Mouse (Mus musculus) kidney, postnatal 14 days (tissue): ENCODE measurements around the gene Cfap299.

Source experiments
- DNase-seq: peaks from one replicate; pipeline ENCODE4 v3.0.0; 2022; ENCODE audit warnings: mixed read lengths

Cfap299 gene

DNA sequence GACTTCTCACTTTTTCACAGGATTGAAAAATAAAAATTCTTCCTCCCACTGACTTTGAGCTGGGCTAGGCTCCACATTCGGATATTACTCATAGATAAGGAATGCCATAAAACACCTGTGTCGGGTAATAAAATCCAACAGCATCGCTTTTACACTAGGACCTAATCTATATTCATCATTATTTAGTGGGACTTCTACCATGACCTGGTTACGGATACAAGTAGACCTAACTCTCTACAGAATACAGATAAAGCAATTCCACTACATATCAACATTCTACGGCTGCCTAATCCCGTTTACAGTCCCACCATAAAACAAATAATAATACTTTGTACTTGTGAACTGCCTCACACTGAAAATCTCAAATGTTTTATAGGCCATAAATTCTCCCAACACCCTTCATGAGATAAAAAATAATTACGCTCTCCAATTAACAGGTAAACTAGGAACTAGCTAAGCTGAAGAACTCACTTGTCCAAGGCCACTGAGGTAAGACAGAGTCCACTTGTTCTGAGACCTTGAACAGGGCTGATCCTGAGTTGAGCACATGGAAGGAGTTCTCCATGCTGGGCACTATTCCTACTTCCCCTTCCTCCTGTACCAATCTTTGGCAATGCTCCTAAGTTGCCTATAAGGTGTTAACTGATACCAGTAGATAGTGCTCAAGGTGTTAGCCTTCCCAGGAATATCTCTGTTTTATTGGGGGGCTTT lies 513.7 kb downstream of the Cfap299 start:
- DNase-seq: no peak

DNA sequence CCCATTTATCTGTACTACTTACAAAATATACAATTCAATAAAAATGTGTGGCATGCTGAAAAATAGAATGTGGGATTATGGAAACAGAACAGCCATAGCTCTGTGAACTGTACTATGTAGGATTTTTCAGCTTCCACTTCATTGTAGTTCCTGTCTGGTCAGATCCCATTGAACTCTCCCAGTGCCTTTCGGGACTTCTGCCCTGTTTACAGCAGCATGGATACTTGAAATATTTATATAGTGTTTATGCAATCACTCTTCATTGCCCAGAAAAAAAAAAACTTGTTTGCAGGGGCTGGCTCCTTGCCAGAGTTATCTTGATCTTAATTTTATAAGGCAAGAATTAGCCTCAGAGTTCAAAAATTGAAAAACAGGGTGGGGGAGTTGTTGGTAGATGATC lies 515.6 kb downstream of the Cfap299 start:
- DNase-seq: no peak
